Mouse (Mus musculus) retina, adult 2 months (tissue): Measurements from ENCODE around the gene Spns3.

Source experiments
- DNase-seq: peaks from one replicate; pipeline ENCODE4 v3.0.0-alpha.2; 2012; ENCODE audit warnings: low read depth, low spot score

The Spns3 gene

GRCm38 (mm10) chr11:72550134-72550988 is at the start of gene Spns3:
Spns3 (minus strand) TSS chr11:72550506.
- no peak for DNase-seq

- no peak for DNase-seq
Observed at GRCm38 (mm10) chr11:72597780-72598179, 47.5 kb upstream of the Spns3 start.

GRCm38 (mm10) chr11:72595010-72595737 is 44.9 kb upstream of the Spns3 start:
- DNase-seq, result no peak

GRCm38 (mm10) chr11:72587537-72588233 is 37.4 kb upstream of the Spns3 start:
- DNase-seq, result no peak

- DNase-seq, result no peak
Observed at GRCm38 (mm10) chr11:72586570-72586969, 36.3 kb upstream of the Spns3 start.

- DNase-seq, result no peak
Observed at GRCm38 (mm10) chr11:72583092-72583491, 32.8 kb upstream of the Spns3 start.

GRCm38 (mm10) chr11:72582448-72582705 is 32.1 kb upstream of the Spns3 start:
- DNase-seq, result no peak

GRCm38 (mm10) chr11:72581609-72582447 is 31.5 kb upstream of the Spns3 start:
- DNase-seq, result no peak

GRCm38 (mm10) chr11:72578471-72578870 is 28.2 kb upstream of the Spns3 start:
- no peak for DNase-seq

GRCm38 (mm10) chr11:72576466-72577351 is 26.4 kb upstream of the Spns3 start:
- DNase-seq, result no peak

GRCm38 (mm10) chr11:72576111-72576465 is 25.8 kb upstream of the Spns3 start:
- no peak for DNase-seq

GRCm38 (mm10) chr11:72573819-72574218 is 23.5 kb upstream of the Spns3 start:
- no peak for DNase-seq

GRCm38 (mm10) chr11:72570319-72570979 is 20.1 kb upstream of the Spns3 start:
- DNase-seq, result peak; percentile 70

- no peak for DNase-seq
Observed at GRCm38 (mm10) chr11:72569671-72570318, 19.5 kb upstream of the Spns3 start.

GRCm38 (mm10) chr11:72569051-72569450 is 18.7 kb upstream of the Spns3 start:
- no peak for DNase-seq

GRCm38 (mm10) chr11:72566816-72567338 is 16.6 kb upstream of the Spns3 start:
- no peak for DNase-seq

GRCm38 (mm10) chr11:72566304-72566703 is 16.0 kb upstream of the Spns3 start:
- DNase-seq, result no peak

GRCm38 (mm10) chr11:72564232-72564807 is 14.0 kb upstream of the Spns3 start:
- DNase-seq, result peak; percentile 29

GRCm38 (mm10) chr11:72560661-72561060 is 10.4 kb upstream of the Spns3 start:
- DNase-seq, result no peak
